Mouse (Mus musculus): ENCODE measurements around the gene Ifnz. TPM values are rescaled to one million over a fixed set of nuclear protein-coding genes. Genes with fewer than 3 reads are reported as not detected.
A peak's percentile ranks its signal among the peaks of the same experiment; 100 is the strongest.
"Not testable (repeated sequence)": the region's sequence is repeated elsewhere in the genome, so short reads cannot be mapped to it uniquely, and the experiment has no call there.

Ifnz gene
- polyA plus RNA-seq (2012; rRNA removed), result not detected in 2 replicates

- not testable (repeated sequence) for DNase-seq (ENCODE audit: low read depth)
These were observed at the start of gene Ifnz for GRCm38 (mm10) chr4:88781831-88782230. Gene Ifnz (plus strand): TSS chr4:88782131.

- peak; percentile 73 for DNase-seq (ENCODE audit: low read depth)
- no peak for TF ChIP-seq POLR2A (IDR thresholded peaks at IDR 0.05; ENCODE audit: borderline replicate concordance, extremely low read depth, insufficient read depth, insufficient read length, poor library complexity, severe bottlenecking)
- peak; percentile 86 for TF ChIP-seq CTCF (IDR thresholded peaks at IDR 0.05; ENCODE audit: borderline replicate concordance, extremely low read depth, insufficient read depth, insufficient read length)
These were observed 43.5 kb upstream of the Ifnz start for GRCm38 (mm10) chr4:88738480-88738879.

GRCm38 (mm10) chr4:88739036-88739435 lies 42.9 kb upstream of the Ifnz start:
- no peak for DNase-seq (ENCODE audit: low read depth)
- TF ChIP-seq CTCF (IDR thresholded peaks at IDR 0.05; ENCODE audit: borderline replicate concordance, extremely low read depth, insufficient read depth, insufficient read length) (no peak), POLR2A (IDR thresholded peaks at IDR 0.05; ENCODE audit: borderline replicate concordance, extremely low read depth, insufficient read depth, insufficient read length, poor library complexity, severe bottlenecking) (no peak)

GRCm38 (mm10) chr4:88741426-88741825 lies 40.5 kb upstream of the Ifnz start:
- TF ChIP-seq CTCF (IDR thresholded peaks at IDR 0.05; ENCODE audit: borderline replicate concordance, extremely low read depth, insufficient read depth, insufficient read length) (no peak), POLR2A (IDR thresholded peaks at IDR 0.05; ENCODE audit: borderline replicate concordance, extremely low read depth, insufficient read depth, insufficient read length, poor library complexity, severe bottlenecking) (no peak)
- DNase-seq (ENCODE audit: low read depth), result no peak

- TF ChIP-seq CTCF (IDR thresholded peaks at IDR 0.05; ENCODE audit: borderline replicate concordance, extremely low read depth, insufficient read depth, insufficient read length) (peak; percentile 7; the same call in 1 of the 2 replicates), POLR2A (IDR thresholded peaks at IDR 0.05; ENCODE audit: borderline replicate concordance, extremely low read depth, insufficient read depth, insufficient read length, poor library complexity, severe bottlenecking) (no peak)
- DNase-seq (ENCODE audit: low read depth), result no peak
These were observed 39.1 kb upstream of the Ifnz start for GRCm38 (mm10) chr4:88742771-88743371.

GRCm38 (mm10) chr4:88744207-88744606 lies 37.7 kb upstream of the Ifnz start:
- no peak for DNase-seq (ENCODE audit: low read depth)
- TF ChIP-seq CTCF (IDR thresholded peaks at IDR 0.05; ENCODE audit: borderline replicate concordance, extremely low read depth, insufficient read depth, insufficient read length) (no peak), POLR2A (IDR thresholded peaks at IDR 0.05; ENCODE audit: borderline replicate concordance, extremely low read depth, insufficient read depth, insufficient read length, poor library complexity, severe bottlenecking) (no peak)

GRCm38 (mm10) chr4:88749926-88750325 lies 32.0 kb upstream of the Ifnz start:
- no peak for DNase-seq (ENCODE audit: low read depth)
- TF ChIP-seq CTCF (IDR thresholded peaks at IDR 0.05; ENCODE audit: borderline replicate concordance, extremely low read depth, insufficient read depth, insufficient read length) (no peak), POLR2A (IDR thresholded peaks at IDR 0.05; ENCODE audit: borderline replicate concordance, extremely low read depth, insufficient read depth, insufficient read length, poor library complexity, severe bottlenecking) (no peak)

GRCm38 (mm10) chr4:88754818-88755340 lies 27.1 kb upstream of the Ifnz start, which contains the start of gene Gm13271:
Gene Gm13271 (plus strand): TSS chr4:88754868.
- DNase-seq (ENCODE audit: low read depth), result not testable (repeated sequence)

GRCm38 (mm10) chr4:88756581-88757513 lies 25.1 kb upstream of the Ifnz start:
- not testable (repeated sequence) for DNase-seq (ENCODE audit: low read depth)

- TF ChIP-seq CTCF (IDR thresholded peaks at IDR 0.05; ENCODE audit: borderline replicate concordance, extremely low read depth, insufficient read depth, insufficient read length), result peak; percentile 67
These were observed 24.3 kb upstream of the Ifnz start for GRCm38 (mm10) chr4:88757628-88758031.

GRCm38 (mm10) chr4:88758751-88759150 lies 23.2 kb upstream of the Ifnz start:
- DNase-seq (ENCODE audit: low read depth), result not testable (repeated sequence)

More at GRCm38 (mm10) chr4:88757628-88758031, 24.3 kb upstream of the Ifnz start:
- peak; percentile 95 for DNase-seq (ENCODE audit: low read depth)

GRCm38 (mm10) chr4:88759610-88760268 lies 22.2 kb upstream of the Ifnz start, which contains the start of gene Gm13283:
Gene Gm13283 (plus strand): TSS chr4:88760119.
- not testable (repeated sequence) for DNase-seq (ENCODE audit: low read depth)

GRCm38 (mm10) chr4:88760431-88760830 lies 21.5 kb upstream of the Ifnz start:
- DNase-seq (ENCODE audit: low read depth), result peak; percentile 91

- not testable (repeated sequence) for DNase-seq (ENCODE audit: low read depth)
These were observed 20.2 kb upstream of the Ifnz start for GRCm38 (mm10) chr4:88761776-88762175.

- DNase-seq (ENCODE audit: low read depth), result not testable (repeated sequence)
These were observed 19.6 kb upstream of the Ifnz start for GRCm38 (mm10) chr4:88762341-88762740.

GRCm38 (mm10) chr4:88763384-88764018 lies 18.4 kb upstream of the Ifnz start:
- DNase-seq (ENCODE audit: low read depth), result peak; percentile 81

- not testable (repeated sequence) for DNase-seq (ENCODE audit: low read depth)
These were observed 8.4 kb upstream of the Ifnz start, which contains the start of gene Gm13290 for GRCm38 (mm10) chr4:88773534-88773933. Gene Gm13290 (plus strand): TSS chr4:88773834.
